Mouse (Mus musculus) stomach, postnatal 0 days (tissue): ENCODE results near the gene Anapc5. TPM values are rescaled to one million over a fixed set of nuclear protein-coding genes. Genes with fewer than 3 reads are reported as not detected.

ENCODE experiments used
- ATAC-seq: fragments of 200-750 bp; cut with Nextera tagmentation; 2 replicates; pipeline ENCODE4 v1.8.0; 2017; ENCODE audit not compliant: low FRiP score, low TSS enrichment
- DNase-seq: peaks from one replicate; pipeline ENCODE4 v3.0.0-alpha.2; 2016; ENCODE audit warnings: low spot score
- H3K27ac ChIP-seq: fragments of 300-500 bp; sonication (generic); replicated peaks from 2 replicates; pipeline ENCODE4 v1.5.1; 2014; ENCODE audit warnings: mild to moderate bottlenecking, control low read depth
- H3K27me3 ChIP-seq: fragments of 300-500 bp; sonication (generic); 2 replicates; pipeline ENCODE4 v1.6.1; 2014; ENCODE audit warnings: low read length; ENCODE audit not compliant: control insufficient read depth, insufficient read depth
- H3K36me3 ChIP-seq: fragments of 300-500 bp; sonication (generic); 2 replicates; pipeline ENCODE4 v1.6.1; 2014; ENCODE audit warnings: low read length, mixed read lengths; ENCODE audit not compliant: control insufficient read depth, insufficient read depth
- H3K4me1 ChIP-seq: fragments of 300-500 bp; sonication (generic); replicated peaks from 2 replicates; pipeline ENCODE4 v1.6.1; 2014; ENCODE audit warnings: antibody characterized with exemption; ENCODE audit not compliant: control insufficient read depth, insufficient read depth
- H3K4me2 ChIP-seq: fragments of 300-500 bp; sonication (generic); replicated peaks from 2 replicates; pipeline ENCODE4 v1.6.1; 2014; ENCODE audit warnings: low read depth, mild to moderate bottlenecking, control low read depth, moderate library complexity
- H3K4me3 ChIP-seq: fragments of 300-500 bp; sonication (generic); 2 replicates; pipeline ENCODE4 v1.5.1; 2014; ENCODE audit warnings: low read depth, low read length, control low read depth
- H3K9ac ChIP-seq: fragments of 300-500 bp; sonication (generic); 2 replicates; pipeline ENCODE4 v1.6.1; 2014; ENCODE audit warnings: mild to moderate bottlenecking, low read length, control low read depth, mixed read lengths
- H3K9me3 ChIP-seq: fragments of 300-500 bp; sonication (generic); 2 replicates; pipeline ENCODE4 v1.6.1; 2016; ENCODE audit warnings: low read length; ENCODE audit not compliant: control insufficient read depth
- CTCF ChIP-seq: IDR thresholded peaks from 2 replicates; pipeline ENCODE4 v1.5.1; 2016; ENCODE audit warnings: antibody characterized with exemption, low read depth, mild to moderate bottlenecking, moderate library complexity
- EP300 ChIP-seq: optimal IDR thresholded peaks from 2 replicates; pipeline ENCODE3; 2016; ENCODE audit warnings: antibody characterized with exemption
- WGBS: fragments of 180-500 bp; shearing (Covaris S2); extraction: QIAGEN DNeasy Blood & Tissue Kit; methylation state at CpG from one replicate; pipeline ENCODE4 v1.1.7; 2014; 5-methylcytosine and 5-hydroxymethylcytosine counted together
- polyA plus RNA-seq: library from polyadenylated mRNA; unstranded; fragments of >200 nt; fragmentation: Nextera tagmentation; extraction: Ambion mirVana; gene quantifications from 2 replicates; pipeline ENCODE4 v1.2.1, GENCODE M21; 2015

Anapc5 gene
- polyA plus RNA-seq, 1 experiment from 2014 or later = 169 TPM

DNA sequence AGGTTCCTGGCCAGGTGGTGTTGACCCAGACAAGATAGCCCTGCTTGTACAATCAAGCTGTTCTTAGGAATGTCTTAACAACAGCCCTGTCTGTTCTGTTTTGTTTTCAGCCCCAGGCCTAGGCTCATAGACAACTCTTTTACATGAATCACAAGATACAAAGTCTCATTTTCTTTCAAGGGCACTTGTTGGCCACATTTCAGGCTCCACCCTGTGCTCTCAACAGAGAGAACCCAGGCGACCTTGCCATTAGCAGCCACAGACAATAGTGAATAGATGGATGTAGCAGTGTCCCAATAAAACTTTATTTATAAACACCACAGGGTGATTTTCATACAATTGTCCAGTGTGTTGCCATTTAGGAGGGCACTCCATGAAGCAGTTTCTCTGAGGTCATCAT lies 39.1 kb downstream of the Anapc5 start:
- whole genome bisulfite sequencing = 53% methylated on average over 1 of the region's 1 CpGs
- Histone ChIP-seq H3K27ac (no peak overlapping the region), H3K4me1 (no peaks in the 10 kb centered on the region), H3K4me3 (no peak overlapping the region), H3K36me3 (no peaks in the 10 kb centered on the region), H3K9ac (no peak overlapping the region), H3K4me2 (no peak overlapping the region), H3K9me3 (no peaks in the 10 kb centered on the region), H3K27me3 (no peaks in the 10 kb centered on the region)
- TF ChIP-seq CTCF (no peak), EP300 (no peak)
- DNase-seq (no peak), ATAC-seq (no peak)

- 88% methylated on average over 19 of the region's 19 CpGs for WGBS
- no peak for TF ChIP-seq EP300
- peak; percentile 36; the same call in 1 of the 2 replicates for TF ChIP-seq CTCF
Measured at GRCm38 (mm10) chr5:122780791-122781432, 40.2 kb downstream of the Anapc5 start.

DNA sequence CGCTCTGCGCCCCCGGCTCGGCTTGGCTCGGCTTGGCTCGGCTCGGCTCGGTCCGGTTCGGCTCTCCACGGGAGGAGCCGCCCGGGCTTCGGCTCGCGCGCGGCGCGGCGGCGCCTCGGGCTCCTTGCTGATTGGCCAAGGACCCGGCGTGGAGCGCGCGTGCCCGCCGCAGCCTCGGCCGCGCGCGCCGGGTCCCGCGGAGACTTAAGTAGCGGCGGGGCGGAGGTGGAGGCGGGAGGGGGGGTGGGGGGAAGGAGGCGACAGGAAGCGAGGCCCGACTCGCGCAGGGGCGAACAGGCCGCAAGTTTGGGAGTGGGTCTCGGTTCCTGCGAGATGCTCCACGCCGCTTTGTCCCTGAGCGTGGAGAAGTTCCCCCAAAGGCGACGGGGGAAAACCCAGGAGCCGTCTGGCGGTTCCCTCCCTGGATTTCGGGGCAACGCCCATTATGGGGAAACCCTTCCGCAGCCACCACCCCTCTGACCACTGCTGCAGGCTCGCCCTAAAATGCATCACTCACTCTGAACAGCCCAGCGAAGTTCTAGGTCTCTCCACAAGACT lies 41.8 kb downstream of the Anapc5 start, which contains the start of gene Camkk2:
TSS of gene Camkk2 (minus strand) at position 133 of the 558 bp plus-strand sequence.
- Histone ChIP-seq H3K27ac (peak within 1 kb of the TSS; percentile 82), H3K4me1 (no peaks in the 10 kb centered on the region), H3K27me3 (no peaks in the 10 kb centered on the region), H3K9me3 (no peaks in the 10 kb centered on the region), H3K9ac (peak within 1 kb of the TSS; percentile 88), H3K4me2 (peak within 1 kb of the TSS; percentile 99), H3K36me3 (no peaks in the 10 kb centered on the region), H3K4me3 (peak within 1 kb of the TSS; percentile 75)
- WGBS = 0% methylated on average over 32 of the region's 63 CpGs
- ATAC-seq = peak; percentile 92
- peak; percentile 87 for DNase-seq
- TF ChIP-seq CTCF = 0 out of 2 replicates have a peak, but pooled peaks have one; percentile 7
- TF ChIP-seq EP300 = no peak

More at GRCm38 (mm10) chr5:122780791-122781432, 40.2 kb downstream of the Anapc5 start:
- Histone ChIP-seq H3K36me3 (no peaks in the 10 kb centered on the region), H3K27ac (no peak overlapping the region), H3K4me3 (no peak overlapping the region), H3K4me1 (no peaks in the 10 kb centered on the region), H3K4me2 (no peak overlapping the region), H3K27me3 (no peaks in the 10 kb centered on the region), H3K9ac (no peak overlapping the region), H3K9me3 (no peaks in the 10 kb centered on the region)
- DNase-seq = no peak
- no peak for ATAC-seq

GRCm38 (mm10) chr5:122778231-122779226 lies 42.6 kb downstream of the Anapc5 start:
- H3K9me3 ChIP-seq = no peaks in the 10 kb centered on the region
- peak overlapping the region; percentile 88 for H3K9ac ChIP-seq
- TF ChIP-seq CTCF (no peak), EP300 (no peak)
- DNase-seq (no peak), ATAC-seq (peak; percentile 42)
- H3K4me3 ChIP-seq = peak overlapping the region; percentile 75
- no peaks in the 10 kb centered on the region for H3K36me3 ChIP-seq
- 6% methylated on average over 31 of the region's 55 CpGs for WGBS
- no peaks in the 10 kb centered on the region for H3K27me3 ChIP-seq
- no peaks in the 10 kb centered on the region for H3K4me1 ChIP-seq
- peak overlapping the region; percentile 82 for H3K27ac ChIP-seq
- peak overlapping the region; percentile 99 for H3K4me2 ChIP-seq

DNA sequence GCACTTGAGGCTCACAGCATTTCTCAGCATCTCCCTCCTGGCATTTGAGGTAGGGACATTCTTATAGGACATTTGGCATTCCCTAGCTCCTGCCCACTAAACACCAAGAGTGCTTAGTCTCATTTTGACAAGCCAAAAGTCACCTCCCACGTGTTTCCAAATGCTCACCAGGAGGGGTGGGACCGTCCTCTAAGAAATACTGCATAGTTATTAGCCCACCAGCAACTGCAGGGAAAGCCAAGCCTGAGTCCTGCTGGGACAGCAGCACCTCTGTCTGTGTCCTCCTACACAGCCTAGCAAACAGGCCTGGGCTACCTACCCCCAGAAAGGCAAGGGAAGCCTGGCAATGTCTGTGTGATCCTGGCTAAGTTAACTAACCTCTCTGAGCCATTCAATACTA lies 43.8 kb downstream of the Anapc5 start:
- no peak overlapping the region for H3K4me2 ChIP-seq
- WGBS = 53% methylated on average over 2 of the region's 2 CpGs

More for the DNA sequence above, 43.8 kb downstream of the Anapc5 start:
- H3K27ac ChIP-seq = no peak overlapping the region
- H3K27me3 ChIP-seq = no peaks in the 10 kb centered on the region
- H3K9me3 ChIP-seq = no peaks in the 10 kb centered on the region
- TF ChIP-seq CTCF (no peak), EP300 (no peak)
- no peak overlapping the region for H3K4me3 ChIP-seq
- no peaks in the 10 kb centered on the region for H3K4me1 ChIP-seq
- no peak for DNase-seq
- no peak for ATAC-seq
- H3K9ac ChIP-seq = no peak overlapping the region; the same call in 1 of the 2 replicates
- H3K36me3 ChIP-seq = no peaks in the 10 kb centered on the region
